Mouse (Mus musculus) cerebellum, adult (tissue): ENCODE measurements at regions not wholly inside any gene's neighbourhood (a gene's known extent, or its start where the extent isn't known, plus 50 kb on each side); places are given as distances from the start of the nearest gene placed in this dataset.

ENCODE experiments used
- ATAC-seq: cut with Nextera tagmentation; 2 replicates; pipeline ENCODE4 v1.9.2; 2017; ENCODE audit warnings: mild to moderate bottlenecking, moderate library complexity, mixed read lengths; ENCODE audit not compliant: insufficient number of reproducible peaks, low FRiP score, low TSS enrichment

DNA sequence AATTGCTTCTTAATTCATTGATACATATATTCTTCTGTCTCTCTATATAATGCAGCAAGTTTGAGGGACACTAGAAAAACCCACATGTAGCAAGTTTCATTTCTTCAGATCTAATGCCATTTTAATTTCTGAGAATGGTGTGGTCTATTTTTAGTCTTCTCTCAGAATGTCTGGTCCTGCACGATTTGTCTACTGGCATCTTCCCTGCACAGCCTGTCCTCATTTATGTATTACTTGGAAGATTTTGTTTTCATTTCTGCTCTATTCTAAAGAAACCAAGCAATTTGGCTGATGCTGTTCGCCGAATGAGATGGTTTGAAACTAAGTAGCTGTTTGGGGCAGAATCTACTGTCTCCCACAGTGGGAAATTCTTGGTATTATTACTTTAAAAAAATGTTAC, 382.3 kb upstream of the N6amt1 start:
- no peak for ATAC-seq

DNA sequence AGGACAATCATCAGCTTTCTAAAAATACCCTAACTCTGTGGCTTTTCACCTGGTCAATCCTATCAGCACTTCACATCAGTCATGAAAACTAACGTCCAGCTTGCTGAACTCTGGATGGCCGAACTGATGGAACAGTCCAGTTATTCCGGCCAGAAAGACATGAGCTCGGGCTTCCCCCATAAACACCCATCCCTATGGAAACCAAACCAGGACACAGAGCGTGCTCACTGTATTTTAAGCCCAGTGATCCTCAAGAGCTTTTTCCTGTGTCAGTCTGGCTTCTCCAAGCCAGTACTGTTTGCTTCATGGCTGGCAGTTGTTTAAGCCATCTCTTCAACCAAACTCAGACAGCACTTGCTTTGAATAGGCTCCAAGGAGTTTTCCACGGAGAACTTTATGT, 404.3 kb upstream of the N6amt1 start:
- ATAC-seq, result no peak

DNA sequence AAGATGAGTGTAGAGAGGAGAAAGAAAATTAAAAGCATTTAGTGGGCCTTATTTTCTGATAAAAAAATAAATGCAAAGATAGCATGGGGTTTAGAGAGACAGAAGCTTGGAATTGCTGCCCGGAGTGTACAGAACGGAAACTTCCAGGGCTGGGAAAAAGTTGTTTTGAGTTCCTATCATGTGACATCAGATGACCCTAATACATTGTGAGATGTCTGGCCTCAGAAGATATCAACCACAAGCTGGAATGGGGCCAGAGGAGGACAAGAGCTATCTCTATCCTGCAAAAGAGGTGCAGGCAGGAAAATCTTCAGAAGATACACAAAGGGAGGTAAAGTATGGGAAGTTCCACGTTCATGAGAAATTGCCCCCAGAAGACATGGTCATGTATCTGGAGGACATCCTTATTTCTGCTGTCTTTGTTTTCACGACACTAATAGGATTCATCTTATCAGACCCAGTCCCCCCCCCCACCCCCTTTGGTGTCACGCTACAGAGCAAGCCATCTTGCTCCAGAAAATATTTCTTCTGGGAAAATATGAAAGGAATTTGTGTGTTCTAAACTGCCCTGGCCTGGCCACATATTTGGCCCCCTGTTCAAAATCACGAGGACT, 408.3 kb upstream of the N6amt1 start:
- no peak for ATAC-seq

DNA sequence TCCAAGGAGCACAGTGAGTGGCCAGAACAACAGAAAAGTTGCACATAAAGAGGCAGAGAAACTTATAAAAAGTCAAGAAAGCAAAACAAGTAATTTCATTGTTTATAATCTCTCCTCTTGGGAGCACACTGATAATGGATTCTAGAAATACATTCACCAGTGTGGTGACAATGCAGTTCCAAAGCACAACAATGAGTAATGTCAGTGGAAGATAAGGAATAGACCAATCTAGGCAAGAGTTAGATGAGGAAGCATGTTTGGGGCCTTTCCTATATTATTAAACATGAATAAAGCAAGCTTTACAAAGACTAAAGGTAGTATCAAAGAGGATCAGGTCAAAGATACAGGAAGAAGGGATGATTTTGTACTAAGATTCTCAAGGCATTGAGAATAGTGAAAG, 408.9 kb upstream of the N6amt1 start:
- no peak for ATAC-seq

DNA sequence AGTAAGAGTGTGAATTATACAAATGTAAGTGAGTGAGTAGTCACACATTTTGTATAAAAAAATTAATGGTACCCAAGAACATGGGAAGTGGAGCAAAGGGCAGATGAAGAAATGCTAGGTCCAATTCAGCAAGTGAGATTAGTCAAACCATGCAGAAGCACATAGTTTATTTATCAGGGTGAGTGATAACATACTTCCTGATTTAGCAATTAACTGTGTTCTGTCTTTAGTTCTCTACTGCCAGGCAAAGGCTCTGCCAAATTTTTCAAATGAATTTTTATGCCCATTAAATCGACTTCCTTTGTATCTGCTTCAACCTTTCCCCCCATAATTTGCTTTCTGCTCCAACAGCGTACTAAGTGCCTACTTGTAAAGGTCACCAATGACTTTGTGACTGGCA, 419.0 kb upstream of the N6amt1 start:
- ATAC-seq, result no peak

DNA sequence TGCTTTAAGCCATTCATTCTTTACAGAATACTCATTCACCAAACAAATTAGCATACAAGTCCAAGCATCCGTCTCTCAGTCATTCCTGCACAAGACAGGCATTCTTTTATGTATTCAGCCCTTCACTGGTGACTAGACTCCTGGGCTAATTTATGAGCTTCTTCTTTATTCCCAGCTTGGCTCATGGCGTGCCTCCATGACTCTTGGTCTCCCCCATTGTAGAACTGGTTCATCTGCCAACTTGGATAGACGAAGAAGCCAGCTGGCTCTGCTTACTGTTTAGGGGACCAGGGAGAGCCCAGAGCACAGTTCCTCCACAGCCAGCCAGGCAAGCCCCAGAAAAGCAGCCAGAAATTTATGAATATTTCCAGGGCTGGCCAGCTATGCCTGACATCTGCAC, 421.2 kb upstream of the N6amt1 start:
- ATAC-seq, result peak; percentile 77

DNA sequence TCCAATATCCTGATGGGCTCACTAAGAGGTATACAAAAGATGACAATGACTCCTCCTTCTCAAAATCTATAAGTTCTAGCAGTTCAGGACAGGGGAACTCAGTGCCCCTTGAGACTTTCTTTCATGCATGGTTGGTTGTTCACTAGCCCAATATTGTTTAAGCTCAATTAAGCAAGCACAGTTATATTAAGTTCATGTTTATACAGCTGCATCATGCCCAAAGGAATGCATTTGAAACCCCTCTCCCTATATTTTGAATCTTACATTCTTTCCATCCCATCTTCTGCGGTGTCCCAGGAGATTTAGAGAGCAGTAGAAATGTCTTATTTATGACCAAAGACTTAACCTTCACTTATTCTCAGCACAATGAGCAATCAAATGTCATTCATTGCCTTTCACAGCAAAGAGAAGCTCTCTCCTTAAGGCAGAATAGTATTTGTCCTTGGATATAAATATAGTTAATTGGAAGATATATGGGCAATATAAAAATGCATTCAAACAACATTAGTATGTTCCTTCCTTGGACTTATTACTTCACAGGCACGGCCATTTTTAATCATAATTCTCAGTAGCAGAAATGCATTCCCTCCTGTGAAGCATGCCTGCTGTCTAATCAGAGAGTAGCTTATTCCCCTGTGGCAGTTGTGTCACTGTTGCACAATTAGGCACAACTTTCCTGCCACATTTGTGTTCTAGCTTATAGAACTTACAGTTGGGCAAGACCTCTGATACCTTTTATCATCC, 455.8 kb upstream of the N6amt1 start:
- ATAC-seq, result no peak

DNA sequence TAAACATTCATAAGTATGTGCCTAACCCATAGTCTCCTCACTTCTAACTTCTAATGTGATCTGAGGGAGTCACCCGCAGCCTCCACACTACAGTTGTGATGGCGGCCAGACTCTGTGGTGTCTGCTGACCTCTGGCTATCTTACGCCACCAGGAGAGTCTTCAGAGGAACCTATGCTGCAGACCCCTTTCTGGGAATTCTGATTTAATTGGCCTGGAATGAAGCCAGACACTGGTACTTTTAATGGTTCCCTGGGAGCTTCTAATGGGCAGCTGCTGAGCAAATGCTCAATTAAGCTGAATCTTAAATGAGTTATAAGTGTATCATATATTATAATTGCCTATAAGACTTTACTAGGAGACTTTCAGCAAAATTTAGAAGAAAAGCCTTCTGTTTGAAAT, 459.0 kb upstream of the N6amt1 start:
- ATAC-seq, result no peak

DNA sequence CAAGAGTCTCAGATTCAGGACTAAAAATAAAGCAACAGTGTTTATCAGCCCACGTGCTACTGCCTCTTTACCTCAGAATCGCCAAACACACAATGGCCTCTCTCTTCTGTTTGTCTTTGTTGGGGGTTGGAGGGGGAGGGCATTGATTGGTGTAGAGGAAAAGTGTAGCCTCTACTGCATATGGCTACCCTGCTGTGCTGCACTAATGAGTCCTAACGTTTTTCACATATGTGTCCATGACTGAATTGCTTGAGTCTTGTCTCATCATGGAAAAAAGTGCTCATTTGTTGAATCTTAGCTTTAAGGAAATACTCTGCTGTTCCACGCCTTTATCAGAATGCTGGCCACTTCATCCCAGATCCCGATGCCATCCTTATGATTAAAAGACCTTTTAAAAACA, 459.7 kb upstream of the N6amt1 start:
- ATAC-seq, result no peak

DNA sequence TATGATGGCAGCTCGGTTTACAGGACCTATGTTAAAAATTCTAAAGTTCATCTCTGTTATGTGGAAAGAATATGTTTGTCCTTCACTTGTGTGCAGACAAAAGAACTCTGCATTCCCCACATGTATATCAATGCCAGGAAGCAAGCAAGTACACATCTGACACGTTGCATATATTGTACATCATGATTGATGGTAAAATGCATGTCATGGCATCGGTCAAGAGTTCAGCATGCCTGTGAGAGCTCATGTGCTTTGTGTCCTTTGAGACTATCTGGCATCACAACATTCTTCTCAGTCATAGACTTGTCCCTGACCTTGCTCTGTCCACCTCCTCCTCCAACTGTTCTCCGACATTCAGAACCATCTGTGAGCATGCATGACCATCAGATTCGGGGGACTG, 465.6 kb upstream of the N6amt1 start:
- no peak for ATAC-seq

DNA sequence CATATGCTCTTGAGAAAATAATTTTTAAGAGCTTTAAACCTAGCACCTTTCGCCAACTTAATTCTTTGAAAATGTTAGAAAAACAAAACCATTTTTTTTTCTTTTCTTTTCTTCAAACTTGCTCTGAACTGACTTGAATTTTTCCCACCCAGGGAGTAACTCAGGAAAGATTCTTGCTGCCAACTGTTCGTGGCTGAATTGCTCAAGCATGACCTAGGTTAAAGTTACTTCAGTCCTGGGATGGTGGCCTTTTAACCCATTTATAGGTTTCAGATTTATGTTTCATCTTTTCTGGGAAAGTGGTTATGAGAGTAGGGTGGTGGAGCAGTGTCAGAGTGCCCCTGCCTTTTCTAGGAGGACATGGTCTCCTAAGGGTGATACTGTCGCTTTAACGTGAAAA, 466.4 kb upstream of the N6amt1 start:
- no peak for ATAC-seq

DNA sequence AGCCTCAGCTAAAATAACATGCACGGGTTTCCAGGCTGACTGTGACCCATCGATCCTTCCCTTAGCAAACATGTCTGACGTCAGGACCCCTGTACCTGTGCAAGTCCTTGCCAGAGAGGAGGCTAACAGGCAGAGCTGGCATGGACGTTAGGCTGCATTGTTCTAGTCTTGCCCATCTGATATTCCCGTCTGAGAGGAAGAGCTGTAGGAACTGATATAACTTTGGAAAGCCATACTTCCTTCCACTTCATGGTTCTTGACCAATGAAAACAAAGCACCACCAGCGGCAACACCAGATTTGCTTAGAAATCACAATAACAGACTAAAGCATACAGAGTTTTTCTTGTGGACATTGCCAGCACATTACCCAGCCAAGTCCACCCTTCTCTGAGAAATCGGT, 470.1 kb upstream of the N6amt1 start:
- ATAC-seq, result no peak

DNA sequence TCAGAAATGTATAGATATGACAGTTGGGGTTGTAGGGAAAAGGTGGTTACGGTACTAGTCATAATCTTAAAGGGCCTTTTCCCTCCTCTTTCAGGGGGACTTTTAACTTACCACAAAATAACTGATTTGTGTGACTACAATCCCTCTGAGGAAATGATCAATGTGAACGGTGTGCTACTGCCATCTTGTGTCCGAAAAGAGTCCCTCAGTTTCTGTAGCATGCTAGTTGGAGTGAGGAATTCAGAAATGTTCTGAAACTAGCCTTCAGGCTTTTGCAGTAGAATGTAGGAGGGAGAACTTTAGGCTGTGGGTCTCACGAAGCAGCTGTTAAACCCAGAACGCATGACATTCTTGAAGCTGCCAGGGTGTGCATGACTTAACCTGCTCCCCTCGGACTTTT, 471.5 kb upstream of the N6amt1 start:
- peak; percentile 74 for ATAC-seq

DNA sequence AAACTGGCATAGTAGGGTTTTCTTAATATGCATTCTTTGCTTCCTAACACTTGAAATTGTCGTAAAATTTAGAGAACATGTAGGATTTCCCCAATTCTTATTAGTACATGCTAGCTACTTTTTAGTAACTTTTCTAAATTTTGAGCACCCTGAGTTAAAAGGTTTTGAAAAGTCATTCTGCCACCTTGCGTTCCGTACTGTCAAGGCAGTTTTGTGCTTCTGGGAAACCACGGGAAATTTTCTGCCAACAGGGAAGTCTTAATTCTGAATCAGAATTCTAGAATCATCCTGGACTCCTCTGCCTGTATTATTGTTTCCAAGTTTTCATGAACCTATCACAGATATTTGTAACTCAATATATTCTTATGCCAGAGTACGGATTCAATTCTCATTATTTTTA, 472.4 kb upstream of the N6amt1 start:
- ATAC-seq, result no peak

DNA sequence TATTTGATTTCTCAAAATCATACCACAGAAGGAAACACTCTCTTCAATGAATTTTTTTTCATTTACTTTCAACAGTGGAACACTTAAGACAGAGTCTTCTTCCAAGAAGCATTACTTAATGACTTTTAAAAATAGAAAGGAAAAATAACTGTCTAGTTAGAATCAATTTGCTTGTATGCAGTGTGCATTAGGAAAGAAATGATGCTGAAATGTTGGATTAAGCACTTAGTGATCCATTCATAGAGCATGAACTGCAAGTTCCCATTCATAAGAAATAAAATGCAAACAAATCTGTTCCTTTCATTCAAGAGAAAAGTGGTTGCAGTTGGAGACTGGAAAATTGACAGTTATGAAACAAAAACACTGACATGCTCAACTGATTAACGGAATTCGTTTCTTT, 493.2 kb upstream of the N6amt1 start:
- ATAC-seq, result no peak

DNA sequence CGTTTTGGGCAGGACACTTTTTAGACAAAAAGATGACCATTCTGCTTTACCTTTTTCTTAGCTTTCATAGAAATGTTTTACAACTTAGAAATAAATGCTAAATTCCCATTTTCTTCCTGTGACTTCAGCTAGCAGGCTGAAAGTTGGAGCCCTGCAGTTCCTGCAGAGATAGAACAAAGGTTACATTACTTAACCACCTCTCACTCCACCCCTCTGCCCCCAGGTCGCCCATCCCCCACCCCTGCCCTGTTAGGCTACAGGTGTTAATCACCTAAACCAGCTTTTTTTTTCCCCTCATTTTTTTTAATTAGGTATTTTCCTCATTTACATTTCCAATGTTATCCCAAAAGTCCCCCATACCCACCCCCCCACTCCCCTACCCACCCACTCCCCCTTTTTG, 498.1 kb upstream of the N6amt1 start:
- no peak for ATAC-seq

DNA sequence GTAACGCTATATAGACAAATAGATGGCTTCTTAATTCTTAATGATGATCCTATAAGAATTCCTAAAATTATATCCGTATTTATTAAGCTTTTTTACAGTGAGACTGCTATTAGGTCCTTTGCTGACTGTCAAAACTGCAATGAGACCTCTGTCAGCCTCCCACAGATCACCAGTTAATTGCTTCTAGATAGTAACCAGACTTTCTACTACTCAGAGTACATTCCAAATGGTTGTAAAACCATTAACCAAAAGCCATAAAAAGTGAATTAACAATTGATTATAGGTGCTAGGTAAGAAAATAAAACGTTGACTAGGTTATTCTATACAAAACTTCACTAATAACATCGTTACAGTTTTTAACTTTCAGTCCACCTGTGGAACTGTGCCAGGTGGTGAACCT, 498.7 kb upstream of the N6amt1 start:
- no peak for ATAC-seq

DNA sequence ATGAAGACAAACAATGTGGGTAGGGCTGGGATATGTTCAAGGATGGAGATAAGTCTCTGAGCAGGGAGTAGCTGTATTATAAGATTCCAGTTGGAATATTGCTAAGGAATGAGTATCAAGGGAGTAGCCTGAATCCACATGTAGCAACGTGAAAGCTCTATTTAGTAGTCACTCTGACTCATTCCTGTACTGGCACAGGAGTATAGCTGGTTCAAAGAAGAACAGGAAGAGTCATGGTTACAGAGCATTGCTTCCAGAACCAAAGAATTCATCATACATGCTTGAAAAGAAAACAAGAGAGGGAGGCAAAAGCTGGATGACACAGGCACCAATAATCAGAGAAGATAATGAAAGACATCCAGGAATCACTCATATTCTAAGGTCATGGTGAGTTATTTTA, 500.6 kb upstream of the N6amt1 start:
- ATAC-seq, result no peak

DNA sequence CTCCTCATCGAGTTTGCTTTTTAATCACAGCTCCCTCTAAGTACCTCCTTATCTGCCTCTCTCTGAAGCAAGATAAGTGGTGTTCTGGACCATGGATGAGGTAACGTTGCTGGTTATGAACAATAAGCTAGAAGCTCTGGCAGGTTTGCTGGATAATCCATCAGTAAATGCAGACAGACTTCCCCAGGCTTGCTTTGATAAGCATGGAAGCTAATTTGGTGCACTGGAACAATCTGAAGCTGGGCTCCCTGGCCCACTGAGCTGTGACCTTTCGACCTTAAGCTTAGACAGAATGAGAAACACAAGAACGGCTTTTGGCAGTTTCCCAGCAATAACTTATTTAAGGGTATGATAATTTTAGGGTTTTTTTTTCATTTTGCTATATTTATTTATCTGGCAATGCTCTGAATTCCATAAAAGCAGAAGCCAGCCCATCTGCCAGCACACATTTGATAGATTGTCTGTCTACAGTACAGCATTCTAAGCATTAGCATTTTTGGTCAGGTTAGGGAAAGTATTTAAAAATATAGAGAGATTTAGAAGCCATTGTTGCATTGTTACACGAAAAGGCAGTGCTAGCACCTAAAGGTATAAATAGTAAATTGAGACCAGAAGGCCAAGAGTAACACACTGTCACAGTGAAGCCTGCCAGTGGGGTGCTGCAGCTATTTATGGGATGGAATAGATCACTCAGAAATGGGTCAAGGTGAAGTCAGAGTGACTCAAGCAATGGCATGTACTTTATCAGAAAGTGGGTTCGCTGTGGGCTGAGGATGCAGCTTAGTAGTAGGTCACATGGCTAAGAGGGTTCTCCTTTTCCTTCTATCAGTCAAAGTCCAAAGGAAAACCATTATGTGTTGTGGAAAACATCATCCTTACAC, 515.3 kb upstream of the N6amt1 start:
- ATAC-seq, result peak; percentile 46; the same call in 1 of the 2 replicates

DNA sequence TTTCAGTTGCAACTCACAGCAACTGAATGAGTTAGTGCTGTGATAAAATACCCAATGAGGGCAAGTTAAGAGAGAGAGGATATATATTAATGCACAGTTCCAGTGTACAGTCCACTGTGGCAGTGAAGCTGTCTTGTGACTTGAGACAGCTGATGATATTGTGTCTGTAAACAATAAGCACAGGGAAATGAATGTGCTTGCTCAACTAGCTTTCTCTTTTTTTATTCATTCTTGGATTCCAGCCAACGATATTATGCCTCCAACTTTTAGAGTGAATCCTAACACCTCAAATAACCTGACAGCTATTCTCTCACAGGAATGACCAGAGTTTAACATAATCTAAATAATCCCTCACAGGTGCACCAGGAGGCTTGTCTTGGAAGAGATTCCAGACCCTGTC, 526.3 kb upstream of the N6amt1 start:
- no peak for ATAC-seq

DNA sequence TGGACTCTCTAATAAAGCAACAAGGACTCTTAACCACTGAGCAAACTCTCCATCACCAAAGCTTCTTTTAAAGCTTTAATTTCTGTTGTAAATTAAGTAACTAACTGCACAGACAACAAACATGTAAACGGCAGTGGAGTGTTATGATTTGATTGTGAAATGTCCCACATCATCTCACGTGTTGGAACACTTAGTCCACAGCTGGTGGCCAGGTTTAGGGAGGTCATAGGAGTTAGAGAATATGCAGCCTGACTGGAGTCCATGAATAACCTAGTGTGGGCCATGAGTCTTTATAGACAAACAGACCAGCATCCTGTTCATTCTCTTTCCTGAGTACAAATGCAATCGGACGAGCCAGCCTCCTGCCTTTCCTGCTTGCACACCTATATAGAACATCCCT, 527.3 kb upstream of the N6amt1 start:
- no peak for ATAC-seq
